Mouse (Mus musculus) kidney, adult 2 months (tissue): ENCODE data around the gene Lsm10. TPM values are rescaled to one million over a fixed set of nuclear protein-coding genes. Genes with fewer than 3 reads are reported as not detected.
A peak's percentile ranks its signal among the peaks of the same experiment; 100 is the strongest.

Experiments used
- DNase-seq: peaks from one replicate; pipeline ENCODE4 v3.0.0; 2021
- H3K27ac ChIP-seq: fragments of 200-500 bp; 2 replicates; pipeline ENCODE4 v1.5.1; 2012; ENCODE audit warnings: low read depth, low read length, control low read depth, inconsistent platforms; ENCODE audit not compliant: insufficient read depth
- H3K27me3 ChIP-seq: fragments of 200-500 bp; replicated peaks from 2 replicates; pipeline ENCODE4 v1.6.1; 2012; ENCODE audit warnings: mild to moderate bottlenecking, moderate library complexity, low read length, inconsistent platforms; ENCODE audit not compliant: control insufficient read depth, insufficient read depth
- H3K36me3 ChIP-seq: fragments of 200-500 bp; 2 replicates; pipeline ENCODE4 v1.6.1; 2012; ENCODE audit warnings: mild to moderate bottlenecking, moderate library complexity, low read length, inconsistent platforms; ENCODE audit not compliant: control insufficient read depth, insufficient read depth
- H3K4me1 ChIP-seq: fragments of 200-500 bp; 2 replicates; pipeline ENCODE4 v1.6.1; 2011; ENCODE audit warnings: low read length; ENCODE audit not compliant: control insufficient read depth, insufficient read depth
- H3K4me3 ChIP-seq: fragments of 200-500 bp; 2 replicates; pipeline ENCODE4 v1.5.1; 2011; ENCODE audit warnings: mild to moderate bottlenecking, low read depth, low read length, control low read depth; ENCODE audit not compliant: insufficient read depth
- CTCF ChIP-seq: fragments of 200-500 bp; conservative IDR thresholded peaks from 2 replicates; pipeline ENCODE4 v1.5.1; 2011; ENCODE audit warnings: low read depth, mild to moderate bottlenecking, control low read depth, low read length, moderate library complexity, mixed read lengths; ENCODE audit not compliant: insufficient read depth, insufficient read length
- POLR2A ChIP-seq: fragments of 200-500 bp; IDR thresholded peaks from one replicate; pipeline ENCODE4 v1.6.1; 2011; ENCODE audit warnings: low read depth, low read length, control low read depth
- WGBS: fragments of 180-500 bp; shearing (Covaris S2); methylation state at CpG from one replicate; pipeline ENCODE4 v1.1.7; 2018; 5-methylcytosine and 5-hydroxymethylcytosine counted together
- polyA plus RNA-seq: library from polyadenylated mRNA; depleted of rRNA; stranded (reverse); fragments of >200 nt; gene quantifications from 2 replicates; pipeline ENCODE4 v1.2.3, GENCODE M21; 2012

Gene Lsm10
- polyA plus RNA-seq, 1 experiment, result 36.5 TPM

GRCm38 (mm10) chr4:126105131-126105783 lies 8.8 kb downstream of the Lsm10 start:
- TF ChIP-seq POLR2A (no peak), CTCF (no peak)
- H3K27ac ChIP-seq, result 0 out of 2 replicates have a peak overlapping the region, but pooled peaks have one; percentile 7
- peaks cover 54% of the 10 kb centered on the region for H3K4me1 ChIP-seq
- WGBS, result 38% methylated on average over 7 of the region's 7 CpGs
- no peaks in the 10 kb centered on the region for H3K27me3 ChIP-seq
- H3K36me3 ChIP-seq, result no peaks in the 10 kb centered on the region
- H3K4me3 ChIP-seq, result peak overlapping the region; percentile 20
- peak; percentile 28 for DNase-seq

GRCm38 (mm10) chr4:126108061-126108740 lies 11.8 kb downstream of the Lsm10 start:
- 33% methylated on average over 8 of the region's 8 CpGs for WGBS
- Histone ChIP-seq H3K4me1 (peaks cover 61% of the 10 kb centered on the region), H3K27ac (peak overlapping the region; percentile 78), H3K36me3 (no peaks in the 10 kb centered on the region), H3K27me3 (no peaks in the 10 kb centered on the region), H3K4me3 (peak overlapping the region; percentile 24; the same call in 1 of the 2 replicates)
- no peak for TF ChIP-seq POLR2A
- DNase-seq, result peak; percentile 97

- peak; percentile 60 for DNase-seq
- TF ChIP-seq POLR2A, result no peak
- H3K4me1 ChIP-seq, result peaks cover 76% of the 10 kb centered on the region
Observed at GRCm38 (mm10) chr4:126109613-126110373, 13.4 kb downstream of the Lsm10 start.

GRCm38 (mm10) chr4:126110374-126111152 lies 14.1 kb downstream of the Lsm10 start:
- H3K27ac ChIP-seq, result peak overlapping the region; percentile 97
- DNase-seq, result peak; percentile 92
- peaks cover 79% of the 10 kb centered on the region for H3K4me1 ChIP-seq
- no peaks in the 10 kb centered on the region for H3K36me3 ChIP-seq
- H3K4me3 ChIP-seq, result no peak overlapping the region; the same call in 1 of the 2 replicates
- WGBS, result 9% methylated on average over 12 of the region's 12 CpGs
- TF ChIP-seq POLR2A (peak; percentile 67), CTCF (0 out of 2 replicates have a peak, but pooled peaks have one; percentile 14)
- no peaks in the 10 kb centered on the region for H3K27me3 ChIP-seq

More at GRCm38 (mm10) chr4:126109613-126110373, 13.4 kb downstream of the Lsm10 start:
- H3K36me3 ChIP-seq, result no peaks in the 10 kb centered on the region
- H3K27ac ChIP-seq, result peak overlapping the region; percentile 97
- H3K4me3 ChIP-seq, result no peak overlapping the region
- 42% methylated on average over 10 of the region's 10 CpGs for WGBS
- no peaks in the 10 kb centered on the region for H3K27me3 ChIP-seq

GRCm38 (mm10) chr4:126111153-126111549 lies 14.7 kb downstream of the Lsm10 start:
- no peak for DNase-seq
- TF ChIP-seq POLR2A, result no peak
- no peak for TF ChIP-seq CTCF
- H3K27me3 ChIP-seq, result no peaks in the 10 kb centered on the region
- H3K27ac ChIP-seq, result peak overlapping the region; percentile 97
- H3K4me3 ChIP-seq, result no peak overlapping the region; the same call in 1 of the 2 replicates
- H3K36me3 ChIP-seq, result no peaks in the 10 kb centered on the region
- H3K4me1 ChIP-seq, result peaks cover 79% of the 10 kb centered on the region
- 16% methylated on average over 7 of the region's 7 CpGs for WGBS

GRCm38 (mm10) chr4:126113243-126113642 lies 16.8 kb downstream of the Lsm10 start:
- Histone ChIP-seq H3K36me3 (no peaks in the 10 kb centered on the region), H3K4me3 (no peak overlapping the region), H3K27me3 (no peaks in the 10 kb centered on the region), H3K27ac (peak overlapping the region; percentile 21; the same call in 1 of the 2 replicates), H3K4me1 (peaks cover 62% of the 10 kb centered on the region)
- no peak for DNase-seq
- 27% methylated on average over 4 of the region's 4 CpGs for WGBS
- TF ChIP-seq CTCF (no peak), POLR2A (no peak)
